Mouse (Mus musculus) stomach, embryonic 14.5 days (tissue): ENCODE data around the gene Senp1. TPM values are rescaled to one million over a fixed set of nuclear protein-coding genes. Genes with fewer than 3 reads are reported as not detected.

Experiments
- ATAC-seq: fragments of 200-750 bp; cut with Nextera tagmentation; 2 replicates; pipeline ENCODE4 v1.8.0; 2017; ENCODE audit warnings: low read depth, moderate TSS enrichment; ENCODE audit not compliant: insufficient number of reproducible peaks, insufficient read depth, low FRiP score
- H3K27ac ChIP-seq: fragments of 300-500 bp; sonication (generic); 2 replicates; pipeline ENCODE4 v1.5.1; 2014; ENCODE audit warnings: mild to moderate bottlenecking, low read length, moderate library complexity, mixed read lengths
- H3K27me3 ChIP-seq: fragments of 300-500 bp; sonication (generic); 2 replicates; pipeline ENCODE4 v1.6.1; 2014; ENCODE audit warnings: low read length, control low read depth, mixed read lengths; ENCODE audit not compliant: control insufficient read depth, insufficient read depth
- H3K36me3 ChIP-seq: fragments of 300-500 bp; sonication (generic); 2 replicates; pipeline ENCODE4 v1.6.1; 2014; ENCODE audit warnings: mild to moderate bottlenecking, control low read depth, low read length, moderate library complexity, mixed read lengths; ENCODE audit not compliant: control insufficient read depth, insufficient read depth
- H3K4me1 ChIP-seq: fragments of 300-500 bp; sonication (generic); 2 replicates; pipeline ENCODE4 v1.6.1; 2014; ENCODE audit warnings: low read length, control low read depth, mixed read lengths; ENCODE audit not compliant: control insufficient read depth, insufficient read depth
- H3K4me2 ChIP-seq: fragments of 300-500 bp; sonication (generic); replicated peaks from 2 replicates; pipeline ENCODE4 v1.6.1; 2014; ENCODE audit warnings: low read depth, low read length, control low read depth
- H3K4me3 ChIP-seq: fragments of 300-500 bp; sonication (generic); 2 replicates; pipeline ENCODE4 v1.5.1; 2014; ENCODE audit warnings: low read depth, low read length, control low read depth
- H3K9ac ChIP-seq: fragments of 300-500 bp; sonication (generic); replicated peaks from 2 replicates; pipeline ENCODE4 v1.6.1; 2014; ENCODE audit warnings: low read depth, mild to moderate bottlenecking, control low read depth, low read length, moderate library complexity, mixed read lengths
- H3K9me3 ChIP-seq: fragments of 300-500 bp; sonication (generic); 2 replicates; pipeline ENCODE4 v1.6.1; 2016; ENCODE audit warnings: low read depth, low read length, control low read depth; ENCODE audit not compliant: control insufficient read depth
- WGBS: fragments of 180-500 bp; shearing (Covaris S2); extraction: QIAGEN DNeasy Blood & Tissue Kit; methylation state at CpG from one replicate; pipeline ENCODE4 v1.1.7; 2014; 5-methylcytosine and 5-hydroxymethylcytosine counted together
- polyA plus RNA-seq: library from polyadenylated mRNA; unstranded; fragments of >200 nt; fragmentation: Nextera tagmentation; extraction: Ambion mirVana; gene quantifications from 2 replicates; pipeline ENCODE4 v1.2.1, GENCODE M21; 2014

Gene Senp1
- polyA plus RNA-seq, 1 experiment from 2014 or later: 35.5 TPM

DNA sequence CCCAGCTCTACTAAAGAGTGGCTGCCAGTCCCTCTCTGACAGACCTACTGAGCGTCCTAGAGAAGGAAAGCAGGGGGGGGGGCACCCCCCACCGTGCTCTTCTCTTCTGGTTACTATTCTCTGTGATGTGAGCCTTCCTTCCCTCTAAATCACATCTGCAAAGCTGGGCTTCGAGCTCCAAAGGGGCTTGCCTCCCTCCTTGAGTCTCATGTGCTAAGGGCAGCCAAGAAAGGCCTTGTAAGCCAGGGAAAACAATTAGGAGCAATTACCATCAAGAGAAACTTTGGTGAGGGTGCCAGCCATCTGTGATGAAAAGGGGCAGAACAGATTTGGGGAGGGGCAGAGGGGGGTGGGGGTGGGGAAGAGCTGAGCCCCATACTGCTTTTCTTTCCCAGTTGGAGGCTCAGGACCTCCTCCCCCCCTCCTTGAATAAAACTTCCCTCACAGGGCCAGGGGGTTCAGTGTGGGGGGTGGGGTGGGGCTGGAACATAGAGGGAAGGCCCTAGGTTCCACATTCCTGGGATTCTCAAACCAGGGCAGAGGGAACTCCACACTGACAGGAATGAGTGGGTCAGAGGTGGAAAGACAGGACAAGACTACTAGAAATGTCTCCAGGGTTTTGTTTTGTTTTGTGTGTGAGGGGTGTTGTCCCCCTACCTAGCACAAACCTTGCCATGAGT lies 58.3 kb downstream of the Senp1 start:
- H3K4me1 ChIP-seq: no peaks in the 10 kb centered on the region
- H3K27me3 ChIP-seq: no peaks in the 10 kb centered on the region
- no peak overlapping the region for H3K4me2 ChIP-seq
- no peak overlapping the region for H3K9ac ChIP-seq
- ATAC-seq: no peak
- no peak overlapping the region for H3K27ac ChIP-seq
- no peaks in the 10 kb centered on the region for H3K9me3 ChIP-seq
- 9% methylated on average over 3 of the region's 3 CpGs for WGBS
- H3K4me3 ChIP-seq: no peak overlapping the region
- H3K36me3 ChIP-seq: peaks cover 18% of the 10 kb centered on the region; the same call in 1 of the 2 replicates

DNA sequence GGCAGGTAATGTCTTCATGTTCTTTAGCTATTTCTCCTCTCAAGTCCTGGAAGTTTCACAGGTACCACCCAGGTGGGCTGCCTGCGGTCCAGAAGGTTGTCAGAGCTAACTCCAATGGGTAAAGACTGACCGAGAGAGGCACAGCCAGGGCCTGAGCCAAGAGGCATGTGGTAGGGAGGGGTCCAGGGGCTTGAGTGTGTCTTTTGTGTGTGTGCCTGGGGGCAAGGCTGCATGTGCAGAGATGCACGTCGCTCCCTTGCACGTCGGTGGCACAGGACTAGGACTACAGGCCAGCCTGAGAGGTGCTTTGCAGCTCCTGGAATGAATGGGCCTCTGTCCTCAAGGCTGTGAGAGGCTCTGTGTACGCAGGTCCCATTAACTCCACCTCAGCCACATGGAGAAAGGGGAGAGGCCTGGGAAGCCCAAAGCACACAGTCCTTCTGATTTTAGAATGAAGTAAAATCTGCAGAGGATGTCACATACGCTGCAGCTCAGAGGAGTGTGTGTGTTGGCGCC lies 60.3 kb downstream of the Senp1 start:
- no peaks in the 10 kb centered on the region for H3K9me3 ChIP-seq
- H3K4me1 ChIP-seq: peaks cover 1% of the 10 kb centered on the region; the same call in 1 of the 2 replicates
- H3K27ac ChIP-seq: no peak overlapping the region
- no peak for ATAC-seq
- H3K27me3 ChIP-seq: no peaks in the 10 kb centered on the region
- H3K36me3 ChIP-seq: peaks cover 10% of the 10 kb centered on the region; the same call in 1 of the 2 replicates
- 76% methylated on average over 9 of the region's 9 CpGs for WGBS
- H3K4me3 ChIP-seq: no peak overlapping the region
- H3K9ac ChIP-seq: no peak overlapping the region
- H3K4me2 ChIP-seq: no peak overlapping the region

DNA sequence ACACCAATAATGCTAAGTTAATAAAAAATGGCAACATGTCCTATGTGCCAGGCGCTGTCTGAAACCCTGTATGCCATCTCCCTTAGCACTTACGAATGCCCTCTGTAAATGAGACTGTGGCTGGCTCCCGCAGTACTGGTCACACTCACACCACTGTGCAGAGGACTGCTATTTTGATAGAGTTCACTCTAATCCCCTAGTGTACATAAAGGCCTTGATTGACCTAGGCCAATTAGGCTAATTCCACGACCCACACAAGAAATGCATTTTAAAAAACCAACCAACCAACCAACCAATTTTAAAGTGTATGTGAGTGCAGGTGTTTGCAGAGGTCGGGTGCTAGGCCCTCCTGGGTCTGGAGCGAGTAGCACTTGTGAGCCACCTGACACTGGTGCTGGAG lies 63.7 kb downstream of the Senp1 start:
- Histone ChIP-seq H3K27me3 (no peaks in the 10 kb centered on the region), H3K4me3 (no peak overlapping the region), H3K9me3 (no peaks in the 10 kb centered on the region), H3K27ac (no peak overlapping the region), H3K9ac (no peak overlapping the region), H3K36me3 (no peaks in the 10 kb centered on the region), H3K4me1 (peaks cover 13% of the 10 kb centered on the region), H3K4me2 (no peak overlapping the region)
- no peak for ATAC-seq
- 73% methylated on average over 6 of the region's 6 CpGs for WGBS

DNA sequence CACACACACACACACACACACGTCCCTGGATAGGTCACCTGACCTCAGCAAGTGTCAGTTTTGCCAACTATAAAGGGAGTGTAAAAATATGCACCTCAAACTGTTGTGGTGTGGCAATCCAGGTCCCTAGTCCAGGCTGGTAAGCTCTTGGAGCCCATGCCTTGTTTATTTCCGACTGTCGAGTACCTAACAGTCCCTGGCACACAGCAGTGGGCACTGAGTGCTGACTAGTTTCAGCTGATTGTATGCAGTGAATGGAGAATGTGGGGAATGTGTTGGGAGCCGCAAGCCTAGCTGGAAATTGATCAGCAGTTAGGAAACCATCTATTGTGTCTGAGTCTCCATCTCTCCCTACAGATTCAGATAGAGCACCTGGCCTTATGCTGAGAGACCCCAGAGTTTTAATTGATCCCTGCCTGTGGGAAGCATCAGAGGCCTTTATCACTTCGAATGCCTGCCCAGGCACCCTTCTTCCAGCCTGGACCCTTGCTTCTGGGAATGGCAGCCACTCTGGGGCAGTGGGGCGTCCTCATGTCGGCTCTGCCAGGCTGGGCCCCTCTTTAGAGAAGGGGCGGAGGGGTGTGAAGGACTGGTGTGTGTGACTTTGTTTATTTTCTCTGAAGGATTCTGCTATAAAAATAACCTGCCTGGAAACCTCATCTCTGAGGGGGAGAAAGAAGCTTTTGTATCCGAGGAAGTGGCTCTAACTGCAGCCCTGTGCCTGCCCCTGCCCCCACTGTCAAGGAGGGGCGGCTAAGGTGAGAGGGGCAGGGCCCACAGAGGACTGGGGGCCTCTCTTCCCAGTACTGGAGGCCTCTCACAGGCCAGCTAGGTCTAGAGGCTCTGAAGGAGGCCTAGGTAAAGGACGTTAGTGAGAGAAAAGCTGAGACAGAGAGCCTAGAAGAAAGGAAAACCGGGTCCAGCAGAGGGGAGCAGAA lies 66.3 kb downstream of the Senp1 start:
- H3K4me2 ChIP-seq: no peak overlapping the region
- no peak for ATAC-seq
- no peak overlapping the region for H3K27ac ChIP-seq

DNA sequence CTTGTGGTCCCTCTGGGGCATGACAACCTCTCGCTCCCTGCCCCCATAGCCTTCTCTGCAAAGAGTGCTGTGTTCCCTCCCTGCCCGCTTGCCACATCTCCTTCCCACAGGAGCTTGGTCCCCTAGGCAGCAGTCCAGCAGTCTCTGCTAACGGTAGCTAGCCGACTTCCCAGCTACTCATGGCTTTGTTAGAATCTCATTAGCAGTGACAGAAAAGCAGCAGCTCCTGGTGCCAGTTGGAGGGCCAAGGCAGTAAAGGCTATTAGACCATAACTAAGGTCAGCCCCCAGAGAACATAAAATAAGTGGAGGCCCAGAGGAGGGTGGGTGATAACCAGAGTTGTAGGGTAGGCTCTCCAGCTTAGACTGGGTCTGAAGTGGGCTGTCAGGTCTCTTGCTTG lies 67.9 kb downstream of the Senp1 start:
- Histone ChIP-seq H3K36me3 (no peaks in the 10 kb centered on the region), H3K4me3 (no peak overlapping the region), H3K27ac (no peak overlapping the region), H3K27me3 (no peaks in the 10 kb centered on the region), H3K4me2 (no peak overlapping the region), H3K9me3 (no peaks in the 10 kb centered on the region), H3K9ac (no peak overlapping the region), H3K4me1 (peaks cover 15% of the 10 kb centered on the region)
- 61% methylated on average over 4 of the region's 4 CpGs for WGBS
- ATAC-seq: no peak

More for the DNA sequence above, 66.3 kb downstream of the Senp1 start:
- Histone ChIP-seq H3K4me3 (no peak overlapping the region), H3K9ac (no peak overlapping the region), H3K9me3 (no peaks in the 10 kb centered on the region), H3K36me3 (no peaks in the 10 kb centered on the region), H3K27me3 (no peaks in the 10 kb centered on the region), H3K4me1 (peaks cover 15% of the 10 kb centered on the region)
- 25% methylated on average over 12 of the region's 12 CpGs for WGBS

DNA sequence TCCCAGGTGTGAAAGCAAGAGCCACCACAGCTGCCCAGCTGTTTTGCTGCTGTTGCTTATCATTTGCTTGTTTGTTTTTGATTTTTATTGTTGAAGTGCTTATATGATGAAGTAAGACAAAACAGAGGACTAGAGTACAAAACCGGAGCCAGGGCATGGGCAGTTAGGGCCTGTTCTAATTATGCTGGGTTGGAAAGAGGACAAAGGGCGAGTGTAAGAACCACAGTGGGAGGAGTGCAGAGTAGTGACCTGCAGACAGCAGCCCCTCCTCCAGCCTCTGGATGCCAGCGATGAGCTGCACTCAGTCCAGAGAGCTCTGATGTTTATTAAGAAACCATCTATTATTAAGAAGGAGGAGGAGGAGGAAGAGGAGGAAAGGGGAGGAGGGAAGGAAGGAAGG lies 70.4 kb downstream of the Senp1 start:
- Histone ChIP-seq H3K4me3 (no peak overlapping the region), H3K27ac (no peak overlapping the region), H3K4me1 (peaks cover 12% of the 10 kb centered on the region), H3K27me3 (no peaks in the 10 kb centered on the region), H3K4me2 (no peak overlapping the region), H3K9ac (no peak overlapping the region), H3K36me3 (no peaks in the 10 kb centered on the region), H3K9me3 (no peaks in the 10 kb centered on the region)
- no peak for ATAC-seq
- 36% methylated on average over 3 of the region's 3 CpGs for WGBS

DNA sequence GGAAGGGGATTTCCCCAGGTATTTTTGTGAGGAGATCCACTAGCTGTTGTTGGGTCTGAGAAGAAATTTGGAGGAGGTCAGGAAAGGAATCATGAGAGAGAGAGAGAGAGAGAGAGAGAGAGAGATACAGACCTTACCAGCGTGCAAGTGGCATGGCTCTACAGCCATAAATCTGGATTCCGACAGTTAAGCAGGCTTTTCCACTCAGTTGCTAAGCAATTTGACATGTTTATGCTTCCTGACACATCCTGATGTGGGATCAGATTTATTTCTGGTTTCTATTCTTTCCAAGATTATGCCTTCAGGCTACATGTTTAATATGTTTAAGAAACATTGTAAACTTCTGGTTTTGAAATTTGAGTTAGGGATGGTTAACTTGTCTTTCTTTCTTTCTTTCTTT lies 71.7 kb downstream of the Senp1 start:
- no peak overlapping the region for H3K9ac ChIP-seq
- H3K4me2 ChIP-seq: no peak overlapping the region
- no peak overlapping the region for H3K27ac ChIP-seq
- peaks cover 2% of the 10 kb centered on the region; the same call in 1 of the 2 replicates for H3K4me1 ChIP-seq
- no peaks in the 10 kb centered on the region for H3K9me3 ChIP-seq
- WGBS: 12% methylated on average over 2 of the region's 2 CpGs
- H3K4me3 ChIP-seq: no peak overlapping the region
- ATAC-seq: no peak
- H3K36me3 ChIP-seq: no peaks in the 10 kb centered on the region
- H3K27me3 ChIP-seq: no peaks in the 10 kb centered on the region

DNA sequence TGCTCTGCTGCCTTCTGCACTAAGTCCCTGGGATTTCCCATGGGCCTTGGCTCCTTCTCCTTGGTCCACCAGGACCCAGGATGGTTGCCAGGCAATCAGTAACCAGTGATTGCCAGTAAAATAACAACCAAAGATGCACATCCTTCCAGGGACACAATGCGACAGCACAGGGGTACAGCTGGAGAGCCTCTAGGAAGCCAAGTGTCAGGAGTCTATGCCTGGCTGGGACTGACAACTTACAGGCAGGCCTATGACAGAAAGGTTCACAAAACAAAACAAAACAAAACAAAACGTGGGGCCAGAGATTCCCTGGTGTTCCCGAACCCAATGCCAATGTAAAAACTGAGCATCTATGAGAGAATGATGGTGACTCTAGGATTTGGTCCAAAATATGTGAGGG lies 74.5 kb downstream of the Senp1 start:
- no peak overlapping the region for H3K9ac ChIP-seq
- no peaks in the 10 kb centered on the region for H3K27me3 ChIP-seq
- no peak overlapping the region for H3K4me3 ChIP-seq
- H3K4me1 ChIP-seq: peaks cover 2% of the 10 kb centered on the region; the same call in 1 of the 2 replicates
- WGBS: 69% methylated on average over 3 of the region's 3 CpGs
- no peaks in the 10 kb centered on the region for H3K9me3 ChIP-seq
- no peak for ATAC-seq
- no peak overlapping the region for H3K4me2 ChIP-seq
- no peak overlapping the region for H3K27ac ChIP-seq
- H3K36me3 ChIP-seq: no peaks in the 10 kb centered on the region
